Mouse (Mus musculus): Measurements from ENCODE around the gene Hspg2.

- TF ChIP-seq POLR2AphosphoS5 (IDR thresholded peaks at IDR 0.05; ENCODE audit: insufficient replicate concordance, low read depth, low read length) (no peak), GATA2 (IDR thresholded peaks at IDR 0.05; ENCODE audit: borderline replicate concordance, low read depth, low read length) (no peak)
Measured at GRCm38 (mm10) chr4:137461981-137462690, 6.4 kb upstream of the Hspg2 start.
